ENCODE assay signal across 22 mouse cellular contexts in genomic region chr1:22118266-22118772, GRCm38 (mm10).
"Had no signal": no experiment of that assay in that cellular context is flagged by ENCODE, and none has a peak within 500 bp of the region (broad histone marks: within the 10 kb centered on the region; RNA-seq: fewer than 3 reads in every experiment).

No protein-coding gene starts in this region.

- H3K4me1 ChIP-seq: limb, embryonic 12.5 days; lung, embryonic 15.5 days; midbrain, embryonic 13.5 days; neural tube, embryonic 13.5 days had no signal

- H3K27ac ChIP-seq: limb, embryonic 12.5 days; limb, embryonic 15.5 days; liver, embryonic 14.5 days; lung, embryonic 15.5 days; midbrain, embryonic 13.5 days; neural tube, embryonic 13.5 days had no signal

- H3K9ac ChIP-seq: limb, embryonic 12.5 days; limb, embryonic 15.5 days; liver, embryonic 14.5 days; liver, postnatal 0 days; lung, embryonic 15.5 days; midbrain, embryonic 13.5 days; neural tube, embryonic 13.5 days had no signal

- H3K4me2 ChIP-seq: limb, embryonic 12.5 days; limb, embryonic 15.5 days; liver, embryonic 11.5 days; lung, embryonic 15.5 days; midbrain, embryonic 13.5 days; neural tube, embryonic 13.5 days had no signal

- ATAC-seq: intestine, postnatal 0 days; liver, postnatal 0 days; midbrain, embryonic 13.5 days; midbrain, embryonic 16.5 days had no signal

- DNase-seq: kidney, adult 9 months; kidney, postnatal 25 days; left cerebral cortex, postnatal 4 days; liver, postnatal 0 days; lung, postnatal 14 days; lung, postnatal 4 days; retina, postnatal 1 day; right cerebral cortex, postnatal 25 days; spleen, adult 18-20 months; thymus, adult 2 months; thymus, postnatal 14 days; thymus, postnatal 4 days had no signal

- H3K36me3 ChIP-seq: limb, embryonic 12.5 days; limb, embryonic 15.5 days; lung, embryonic 15.5 days; midbrain, embryonic 13.5 days; neural tube, embryonic 13.5 days had no signal

- H3K4me3 ChIP-seq: limb, embryonic 12.5 days; limb, embryonic 15.5 days; lung, embryonic 15.5 days; midbrain, embryonic 13.5 days; myocyte; neural tube, embryonic 13.5 days had no signal

- H3K9me3 ChIP-seq: limb, embryonic 12.5 days; limb, embryonic 15.5 days; lung, embryonic 15.5 days; midbrain, embryonic 13.5 days; neural tube, embryonic 13.5 days had no signal

- H3K27me3 ChIP-seq: limb, embryonic 12.5 days; limb, embryonic 15.5 days; lung, embryonic 15.5 days; midbrain, embryonic 13.5 days; neural tube, embryonic 13.5 days had no signal
